Mouse (Mus musculus) heart, postnatal 10 days (tissue): ENCODE results near the gene Ctdsp2. TPM values are rescaled to one million over a fixed set of nuclear protein-coding genes. Genes with fewer than 3 reads are reported as not detected.
A peak's percentile ranks its signal among the peaks of the same experiment; 100 is the strongest.

Source experiments
- DNase-seq, 2 experiments: peaks; one replicate each; pipeline ENCODE4 v3.0.0; 2021
- intact Hi-C: fragments of 180-260 bp; cut with DNase I; formaldehyde crosslinking; loops from one replicate; pipeline ENCODE4 v1.15.1; 2025
- total RNA-seq, 2 experiments: library from RNA; stranded (reverse); gene quantifications; 2 replicates each; pipeline ENCODE4 v1.2.3; 2021

The Ctdsp2 gene
- total RNA-seq, 2 experiments from 2014 or later, result 131 to 149 TPM

DNA sequence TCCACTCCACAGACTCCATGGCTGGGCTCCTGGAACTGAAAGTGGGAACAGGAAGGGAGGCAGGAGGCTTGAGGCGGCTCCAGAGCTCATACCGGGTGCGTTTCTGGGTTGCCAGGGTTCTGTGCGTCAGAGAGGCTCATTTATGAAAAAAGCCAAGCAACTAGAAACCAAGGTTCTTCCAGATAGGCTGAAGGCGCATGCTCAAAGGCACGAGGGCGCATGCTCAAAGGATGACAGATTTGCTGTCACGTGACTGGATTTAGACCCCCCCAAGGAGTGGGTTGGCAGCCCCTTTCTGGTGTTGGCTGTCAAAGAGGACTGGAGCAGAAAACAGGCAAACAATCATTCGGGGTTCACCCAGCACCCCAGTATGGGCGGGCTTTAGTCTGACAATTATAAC, 16.8 kb upstream of the Ctdsp2 start:
- intact Hi-C loops, result no loop called here
- peak; percentile 52 to 70 for DNase-seq

DNA sequence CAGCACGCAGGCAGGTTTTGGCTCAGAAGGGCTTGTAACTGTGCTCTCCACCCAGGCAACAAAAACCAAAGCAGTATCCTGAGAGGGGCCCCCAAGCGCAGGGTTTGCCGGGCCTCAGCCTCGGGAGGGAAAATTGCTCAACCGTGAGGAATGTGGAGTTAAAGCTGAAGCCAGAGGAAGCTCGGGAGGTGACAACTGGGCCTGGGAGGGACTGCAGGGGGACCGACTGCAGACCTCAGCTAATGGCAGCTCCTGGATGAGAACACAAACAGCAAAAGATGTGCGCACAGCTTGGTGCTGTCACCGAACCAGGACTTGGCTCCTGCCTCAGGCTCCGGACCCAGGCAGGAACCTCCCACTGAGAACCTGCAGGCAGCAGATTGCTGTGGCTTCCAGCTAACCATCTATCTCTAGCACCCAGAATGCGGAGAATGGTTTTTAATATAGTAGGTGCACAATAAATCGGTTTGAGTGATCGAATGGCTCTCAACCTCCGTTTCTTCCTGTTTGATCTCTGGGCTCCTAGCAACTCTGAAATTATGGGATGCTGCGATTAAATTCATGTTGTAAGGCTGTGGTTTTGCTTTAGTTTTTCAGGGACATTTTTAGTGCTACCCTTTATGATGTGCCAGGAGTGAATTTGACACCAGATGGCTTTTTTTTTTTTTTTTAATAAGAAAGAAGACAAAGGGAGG, 16.1 kb upstream of the Ctdsp2 start:
- DNase-seq, result peak; percentile 68 to 70
- intact Hi-C loops, result no loop called here

- intact Hi-C loops, result no loop called here
- peak; percentile 35 to 42 for DNase-seq
Observed at GRCm38 (mm10) chr10:126962966-126963330, 15.6 kb upstream of the Ctdsp2 start.

GRCm38 (mm10) chr10:126963821-126964220, 14.7 kb upstream of the Ctdsp2 start:
- intact Hi-C loops, result no loop called here
- no peak for DNase-seq

- intact Hi-C loops, result no loop called here
- DNase-seq, result no peak
Observed at GRCm38 (mm10) chr10:126971363-126972050, 7.0 kb upstream of the Ctdsp2 start.

- peak; percentile 75 to 79 for DNase-seq
- intact Hi-C loops, result no loop called here
Observed at GRCm38 (mm10) chr10:126972051-126972725, 6.3 kb upstream of the Ctdsp2 start.

GRCm38 (mm10) chr10:126972988-126973387, 5.5 kb upstream of the Ctdsp2 start:
- intact Hi-C loops, result no loop called here

DNA sequence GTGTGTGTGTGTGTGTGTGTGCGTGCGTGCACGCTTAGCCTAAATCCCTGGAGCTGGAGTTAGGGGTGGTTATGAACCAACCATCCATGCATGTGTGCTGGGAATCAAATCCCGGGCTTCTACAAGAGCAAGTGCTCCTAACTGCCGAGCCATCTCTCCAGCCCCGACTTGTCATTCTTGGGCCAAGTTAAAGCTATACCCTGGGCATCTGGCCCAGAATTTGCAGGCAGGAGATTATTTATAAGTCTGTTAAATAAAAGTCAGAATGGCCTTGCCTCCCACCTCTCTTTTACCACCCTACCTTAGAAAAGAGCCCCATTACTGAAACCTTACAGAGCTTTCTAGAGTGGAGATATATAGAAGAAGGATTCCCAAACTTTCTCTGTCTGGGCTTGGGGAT, 2.8 kb upstream of the Ctdsp2 start:
- peak in 1 of 2 experiments; percentile 13 for DNase-seq
- intact Hi-C loops, result loop anchor here (2.0 kb wide), 1 partner anchor 17 kb away; no protein-coding TSS in a partner anchor

More at GRCm38 (mm10) chr10:126972988-126973387, 5.5 kb upstream of the Ctdsp2 start:
- DNase-seq, result no peak

GRCm38 (mm10) chr10:126977076-126977475, 1.4 kb upstream of the Ctdsp2 start:
- intact Hi-C loops, result loop anchor here (2.0 kb wide), 1 partner anchor 18 kb away; no protein-coding TSS in a partner anchor
- DNase-seq, result peak in 1 of 2 experiments; percentile 27

DNA sequence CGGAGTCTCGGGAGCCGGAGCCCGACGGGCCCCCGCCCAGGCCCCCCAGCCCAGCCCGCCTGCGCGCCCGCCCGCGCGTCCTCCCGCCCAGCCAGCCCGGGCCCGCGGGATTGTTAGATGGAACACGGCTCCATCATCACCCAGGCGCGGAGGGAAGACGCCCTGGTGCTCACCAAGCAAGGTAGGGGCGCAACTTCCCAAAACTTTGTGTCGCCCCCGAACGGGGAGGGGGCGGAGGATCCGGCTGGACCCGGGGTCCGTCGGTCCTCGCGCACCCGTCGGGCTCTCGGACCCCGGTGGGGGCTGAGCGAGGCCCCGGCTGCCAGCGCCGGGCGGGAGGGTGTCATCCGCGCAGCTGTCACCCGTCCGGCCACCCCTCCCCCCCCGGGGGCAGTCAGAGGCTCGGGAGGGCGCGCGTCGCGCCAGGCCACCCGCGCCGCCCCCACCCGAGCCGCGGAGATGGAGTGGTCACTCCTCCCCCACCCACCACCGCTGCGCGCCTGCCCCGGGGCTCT, 661 bp downstream of the Ctdsp2 start:
- intact Hi-C loops, result no loop called here
- DNase-seq, result peak; percentile 80 to 81

- DNase-seq, result peak; percentile 60 to 67
- intact Hi-C loops, result no loop called here
Observed at GRCm38 (mm10) chr10:126979636-126980151, 1.2 kb downstream of the Ctdsp2 start.

DNA sequence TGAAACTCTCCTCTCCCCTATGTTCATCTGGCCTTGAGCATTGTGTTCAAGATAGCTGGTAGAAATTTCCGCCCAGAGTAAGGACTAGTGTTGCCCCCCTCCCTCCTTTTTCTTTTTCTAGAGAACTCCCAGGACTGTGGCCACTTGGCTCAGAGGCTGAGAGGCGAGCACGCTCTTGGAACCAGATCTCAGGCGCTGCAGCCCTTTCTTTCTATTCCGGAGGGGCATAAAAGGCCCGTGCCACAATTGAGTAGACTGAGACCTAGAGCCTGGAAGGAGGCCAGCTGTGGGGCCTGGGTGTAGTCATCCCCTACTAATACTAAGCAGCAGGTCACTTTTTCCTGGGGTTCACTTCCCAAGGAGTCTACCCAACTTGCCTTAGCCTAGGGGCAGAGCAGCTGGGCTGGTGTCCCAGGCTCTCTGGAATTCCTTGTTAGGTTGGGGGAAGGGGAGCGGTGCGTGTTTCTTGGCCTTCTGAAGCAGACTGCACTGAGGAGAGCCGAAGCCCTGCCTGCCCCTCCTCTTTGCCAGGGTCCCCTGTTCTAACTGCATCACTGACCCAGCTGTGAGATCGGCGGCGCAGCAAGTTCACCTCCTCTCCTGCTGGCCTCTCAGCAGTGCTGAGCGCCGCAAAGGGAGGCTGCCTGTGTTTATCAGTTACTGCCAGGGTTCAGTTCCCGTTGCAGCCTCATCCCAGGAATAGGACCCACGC, 1.9 kb downstream of the Ctdsp2 start:
- peak; percentile 63 to 68 for DNase-seq
- intact Hi-C loops, result no loop called here

DNA sequence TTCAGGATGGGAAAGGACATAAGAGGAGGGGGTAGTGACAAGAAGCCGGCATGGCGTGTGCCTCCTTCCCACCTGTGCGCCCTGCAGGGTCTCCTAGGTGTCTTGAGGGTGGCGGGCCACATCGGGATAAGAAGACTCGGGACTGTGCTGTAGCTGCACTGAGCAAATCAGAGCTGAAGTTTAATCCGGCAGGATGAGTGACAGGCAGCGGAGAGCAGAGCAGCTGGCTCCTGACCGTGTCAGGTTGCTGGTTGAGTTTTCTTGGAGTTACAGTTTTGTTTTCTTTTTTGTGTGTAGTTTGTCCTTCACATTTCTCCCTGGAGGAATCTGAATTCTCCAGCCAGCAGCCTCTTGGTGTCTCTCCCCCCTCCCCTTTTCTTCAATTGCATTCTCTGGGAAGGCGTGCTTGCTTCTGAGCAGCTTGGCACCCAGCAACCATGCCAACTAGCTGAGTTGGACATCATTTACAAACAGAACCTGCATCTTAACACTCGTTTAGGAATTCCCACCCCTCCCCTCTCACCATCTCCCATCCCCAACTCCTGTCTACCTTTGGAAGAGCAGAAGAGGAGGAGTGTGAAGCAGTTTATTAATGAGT, 2.5 kb downstream of the Ctdsp2 start:
- no peak for DNase-seq
- intact Hi-C loops, result no loop called here

DNA sequence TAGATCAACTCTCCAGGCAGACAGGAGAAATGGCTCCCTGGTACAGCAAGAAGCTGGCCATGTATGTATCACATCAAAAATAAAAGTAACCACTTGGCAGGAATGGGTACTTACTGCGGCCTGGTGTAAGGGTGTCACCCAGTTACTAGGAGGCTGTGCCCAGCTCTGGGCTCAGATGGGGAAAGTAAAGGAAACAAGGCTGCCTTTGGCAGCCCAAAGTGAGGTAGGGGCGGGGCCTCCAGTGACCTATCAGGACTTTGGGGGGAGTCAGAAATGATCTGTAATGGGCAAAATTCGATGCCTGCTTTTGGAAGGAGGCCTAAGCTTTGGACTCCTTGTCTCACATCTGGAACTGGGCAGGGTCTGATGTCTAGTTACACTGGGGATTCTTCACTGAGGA, 3.2 kb downstream of the Ctdsp2 start:
- intact Hi-C loops, result no loop called here
- DNase-seq, result no peak

DNA sequence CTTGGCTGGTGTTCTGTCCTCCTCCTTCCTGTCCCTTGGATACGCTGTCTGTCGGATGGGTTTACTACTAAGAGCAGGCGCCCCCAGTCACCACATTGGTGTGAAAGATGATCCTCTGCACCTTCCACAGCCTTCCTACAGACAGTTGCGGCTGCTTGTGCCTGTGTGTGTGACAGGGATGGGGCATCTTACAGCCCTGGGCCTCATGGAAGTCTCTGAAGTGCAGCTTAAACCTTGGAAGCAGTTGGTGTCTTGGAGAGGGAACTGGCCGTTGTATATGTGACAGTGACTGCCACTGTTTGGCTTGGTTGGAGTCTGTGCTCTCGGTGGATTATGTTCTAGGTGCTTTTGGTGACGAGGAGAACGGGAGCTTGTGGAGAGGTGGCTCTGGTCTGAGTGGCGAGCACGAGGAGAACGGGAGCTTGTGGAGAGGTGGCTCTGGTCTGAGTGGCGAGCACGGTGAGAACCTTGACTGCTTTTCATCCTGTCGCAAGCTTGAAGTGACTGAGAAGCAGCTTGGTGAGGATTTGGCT, 4.7 kb downstream of the Ctdsp2 start:
- DNase-seq, result no peak
- intact Hi-C loops, result no loop called here

DNA sequence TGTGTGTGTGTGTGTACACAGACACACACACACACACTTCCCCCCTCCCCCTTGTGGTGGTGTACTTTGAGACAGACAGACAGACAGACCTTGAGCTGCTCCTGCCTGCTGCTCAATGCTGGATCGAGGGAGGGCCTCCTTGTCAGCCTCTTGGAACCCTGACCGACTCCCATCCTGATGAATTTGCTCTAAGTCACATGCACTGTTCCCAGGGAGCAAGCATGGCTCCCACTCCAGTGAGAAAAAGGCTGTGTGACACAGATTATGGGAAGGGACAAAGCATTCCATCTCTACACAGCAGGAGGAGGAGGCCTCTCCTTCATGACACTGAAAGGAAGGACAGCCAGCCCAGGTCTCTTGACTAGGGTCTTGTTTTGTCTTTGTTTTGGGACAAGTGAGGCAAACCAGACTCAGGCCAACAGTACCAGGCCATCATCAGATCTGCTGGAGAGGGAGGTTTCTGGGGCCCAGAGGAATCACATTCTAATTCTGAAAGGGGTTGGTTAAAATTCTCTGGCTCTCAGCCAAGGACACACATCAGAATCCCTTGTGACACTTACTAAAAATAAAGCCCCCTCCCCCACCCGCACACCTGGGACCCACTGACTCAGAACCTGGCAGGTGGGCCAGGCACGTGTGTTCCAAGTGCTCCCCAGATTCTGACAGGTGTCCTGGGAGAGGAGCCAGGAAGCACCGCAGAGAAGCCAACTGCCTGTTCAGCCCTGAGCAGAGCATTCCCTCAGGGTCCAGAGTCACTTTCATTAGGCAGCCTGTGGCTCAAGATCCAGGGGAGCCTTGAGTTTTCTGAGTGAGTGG, 5.9 kb downstream of the Ctdsp2 start:
- DNase-seq, result peak; percentile 66 to 70
- intact Hi-C loops, result no loop called here

- intact Hi-C loops, result no loop called here
- peak in 1 of 2 experiments; percentile 20 for DNase-seq
Observed at GRCm38 (mm10) chr10:126985127-126985526, 6.6 kb downstream of the Ctdsp2 start.

- intact Hi-C loops, result no loop called here
- no peak for DNase-seq
Observed at GRCm38 (mm10) chr10:126985579-126985978, 7.1 kb downstream of the Ctdsp2 start.

DNA sequence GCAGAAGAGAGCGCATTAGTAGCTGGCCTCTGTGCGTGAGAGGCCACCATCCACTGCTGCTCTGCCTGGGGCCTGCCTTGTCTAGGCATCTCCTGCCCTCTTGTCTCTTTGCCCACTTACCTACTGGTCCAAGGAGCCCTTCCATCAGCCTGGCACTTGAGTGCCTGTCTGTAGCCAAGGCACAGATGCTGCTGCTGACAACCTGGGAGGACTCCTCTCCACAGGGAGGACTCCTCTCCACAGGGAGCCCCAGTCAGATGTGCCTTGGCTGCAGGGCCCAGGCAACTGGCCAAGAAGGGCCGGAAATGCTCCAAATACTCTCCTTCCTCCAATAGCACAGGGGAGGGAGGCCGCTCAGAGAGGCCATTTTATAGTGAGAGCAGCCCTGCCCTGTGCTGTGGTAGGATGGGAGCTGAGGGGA, 8.0 kb downstream of the Ctdsp2 start:
- intact Hi-C loops, result no loop called here
- peak; percentile 95 to 96 for DNase-seq
